Mouse (Mus musculus) myocyte (in vitro differentiated cells): Measurements from ENCODE around the gene Dcaf8.

Experiments used
- CEBPB ChIP-seq: IDR thresholded peaks from 2 replicates; pipeline ENCODE4 v1.6.1; 2011; ENCODE audit warnings: mild to moderate bottlenecking, moderate library complexity; ENCODE audit not compliant: poor library complexity, insufficient read depth, severe bottlenecking
- E2F4 ChIP-seq: IDR thresholded peaks from one replicate; pipeline ENCODE4 v1.6.1; 2011; ENCODE audit warnings: mild to moderate bottlenecking, control low read depth, moderate library complexity; ENCODE audit not compliant: insufficient read depth
- MAX ChIP-seq: IDR thresholded peaks from one replicate; pipeline ENCODE4 v1.6.1; 2011; ENCODE audit warnings: low read depth, mild to moderate bottlenecking, control low read depth
- MYOD1 ChIP-seq, 3 experiments: IDR thresholded peaks; one replicate each; pipeline ENCODE4 v1.6.1; 2011; ENCODE audit warnings: control low read depth in 2 of 3, low read depth in 2 of 3, mild to moderate bottlenecking in 2 of 3, moderate library complexity in 1 of 3; ENCODE audit not compliant: insufficient read length in 2 of 3, control insufficient read depth in 1 of 3
- MYOG ChIP-seq, 3 experiments: IDR thresholded peaks; one replicate each; pipeline ENCODE4 v1.6.1; 2011; ENCODE audit warnings: control low read depth in 2 of 3, low read depth in 2 of 3, mild to moderate bottlenecking in 2 of 3; ENCODE audit not compliant: insufficient read length in 2 of 3, control insufficient read depth in 1 of 3, insufficient read depth in 1 of 3
- POLR2A ChIP-seq: IDR thresholded peaks from one replicate; pipeline ENCODE4 v1.6.1; 2011; ENCODE audit warnings: low read depth, mild to moderate bottlenecking, control low read depth, moderate library complexity; ENCODE audit not compliant: insufficient read length
- POLR2AphosphoS2 ChIP-seq: IDR thresholded peaks from one replicate; pipeline ENCODE4 v1.6.1; 2011; ENCODE audit warnings: low read depth, control low read depth; ENCODE audit not compliant: insufficient read length
- SRF ChIP-seq: IDR thresholded peaks from one replicate; pipeline ENCODE4 v1.6.1; 2011; ENCODE audit warnings: low read depth; ENCODE audit not compliant: control insufficient read depth, insufficient read length
- TCF12 ChIP-seq: IDR thresholded peaks from one replicate; pipeline ENCODE4 v1.6.1; 2011; ENCODE audit warnings: mild to moderate bottlenecking, control low read depth; ENCODE audit not compliant: poor library complexity, insufficient read depth, severe bottlenecking
- TCF3 ChIP-seq: IDR thresholded peaks from one replicate; pipeline ENCODE4 v1.6.1; 2011; ENCODE audit warnings: low read depth, control low read depth; ENCODE audit not compliant: insufficient read length
- USF1 ChIP-seq: IDR thresholded peaks from one replicate; pipeline ENCODE4 v1.6.1; 2011; ENCODE audit warnings: low read depth, mild to moderate bottlenecking, control low read depth, moderate library complexity

DNA sequence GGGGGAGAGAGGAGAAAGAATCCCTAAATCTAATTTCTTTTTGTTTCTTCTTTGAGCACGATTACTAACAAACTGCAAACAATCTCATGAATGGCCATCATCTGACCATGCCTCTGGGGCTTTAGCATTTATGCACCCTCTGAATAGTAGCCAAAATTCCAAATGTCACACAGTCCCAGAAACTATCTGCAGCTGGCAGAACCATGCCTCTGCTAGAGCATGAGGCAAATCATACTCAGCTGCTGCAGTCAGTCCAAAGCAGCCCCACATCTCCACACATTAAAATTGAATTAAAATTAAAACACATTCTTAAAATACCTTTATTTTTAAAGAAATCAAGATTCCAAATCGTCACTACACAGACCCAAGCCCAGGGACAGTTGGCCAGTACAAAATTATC, 7.7 kb upstream of the Dcaf8 start:
- TF ChIP-seq TCF3 (peak; percentile 71), POLR2A (no peak), SRF (no peak), POLR2AphosphoS2 (no peak), MYOD1 (IDR thresholded peaks at IDR 0.05; ENCODE audit: control insufficient read depth in 1 of 3, insufficient read length in 2 of 3, low read depth in 2 of 3) (peak; percentile 91 to 96 (median 93)), TCF12 (peak; percentile 87), USF1 (peak; percentile 22), MAX (no peak), MYOG (IDR thresholded peaks at IDR 0.05; ENCODE audit: control insufficient read depth in 1 of 3, insufficient read depth in 1 of 3, insufficient read length in 2 of 3, low read depth in 2 of 3) (peak in 2 of 3 experiments; percentile 51 to 52), CEBPB (no peak), E2F4 (no peak)
